Mouse (Mus musculus): Measurements from ENCODE around the gene Cldn8.

DNA sequence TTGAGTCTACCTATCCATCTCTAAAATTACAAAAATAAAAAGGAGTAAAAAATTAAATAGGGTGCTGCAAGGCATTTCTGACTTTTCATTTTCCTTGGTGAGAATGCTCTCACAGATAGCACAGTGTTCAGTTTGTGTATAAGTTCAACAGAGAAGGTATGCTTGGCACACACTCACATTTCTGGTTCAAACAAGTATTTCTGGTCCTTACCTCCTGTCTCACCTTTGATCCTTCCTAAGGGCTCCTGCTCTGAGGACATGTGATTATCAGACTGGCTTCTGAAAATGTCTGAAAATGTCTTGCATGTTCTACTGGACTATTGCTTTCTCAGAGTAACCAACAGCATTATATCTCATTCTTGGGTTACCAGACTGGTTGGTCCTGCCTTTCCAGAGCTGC lies 7.2 kb upstream of the Cldn8 start:
- no peak for TF ChIP-seq GATA1 (IDR thresholded peaks at IDR 0.05; ENCODE audit: borderline replicate concordance, low read length)
- no peak for TF ChIP-seq FLI1 (IDR thresholded peaks at IDR 0.05; ENCODE audit: low read length)
